Mouse (Mus musculus) layer of hippocampus, adult 2 months (tissue): ENCODE results near the gene Saa3. TPM values are rescaled to one million over a fixed set of nuclear protein-coding genes. Genes with fewer than 3 reads are reported as not detected.
"Not testable (repeated sequence)": the region's sequence is repeated elsewhere in the genome, so short reads cannot be mapped to it uniquely, and the experiment has no call there.

Experiments
- DNase-seq, 2 experiments: peaks; one replicate each; pipeline ENCODE4 v3.0.0; 2022; ENCODE audit warnings: low spot score in 2 of 2
- H3K27ac ChIP-seq: fragments of 200-600 bp; 2 replicates; pipeline ENCODE4 v1.8.1; 2022
- H3K4me3 ChIP-seq: fragments of 200-600 bp; 2 replicates; pipeline ENCODE4 v1.8.1; 2022; ENCODE audit warnings: mild to moderate bottlenecking
- CTCF ChIP-seq: fragments of 200-600 bp; conservative IDR thresholded peaks from 2 replicates; pipeline ENCODE4 v1.8.1; 2022; ENCODE audit warnings: antibody characterized with exemption, mild to moderate bottlenecking, moderate library complexity
- total RNA-seq, 2 experiments: library from RNA; stranded (reverse); gene quantifications; 2 replicates each; pipeline ENCODE4 v1.2.3; 2021

Gene Saa3
- total RNA-seq, 2 experiments from 2014 or later: not detected

DNA sequence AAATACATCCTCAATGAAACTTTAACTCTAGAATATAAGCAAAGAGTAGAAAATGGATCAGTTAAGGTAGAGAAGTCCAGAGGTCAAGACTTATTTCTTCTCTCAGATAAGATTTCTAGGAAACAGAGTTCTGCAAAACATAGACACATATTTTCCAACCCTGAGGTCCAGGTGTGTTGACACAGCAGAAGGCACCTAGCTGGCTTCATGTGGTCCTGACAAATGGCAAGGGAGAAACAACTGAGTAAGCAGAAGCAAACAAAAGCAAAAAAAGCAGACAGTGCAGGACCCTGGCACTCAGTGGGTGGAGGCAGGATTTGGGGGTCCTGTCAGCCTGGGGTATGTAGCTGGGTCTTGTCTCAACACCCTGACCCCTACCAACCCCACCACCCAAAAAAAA, 34.8 kb downstream of the Saa3 start:
- TF ChIP-seq CTCF: no peak
- no peak overlapping the region for H3K4me3 ChIP-seq
- H3K27ac ChIP-seq: no peak overlapping the region
- no peak for DNase-seq

DNA sequence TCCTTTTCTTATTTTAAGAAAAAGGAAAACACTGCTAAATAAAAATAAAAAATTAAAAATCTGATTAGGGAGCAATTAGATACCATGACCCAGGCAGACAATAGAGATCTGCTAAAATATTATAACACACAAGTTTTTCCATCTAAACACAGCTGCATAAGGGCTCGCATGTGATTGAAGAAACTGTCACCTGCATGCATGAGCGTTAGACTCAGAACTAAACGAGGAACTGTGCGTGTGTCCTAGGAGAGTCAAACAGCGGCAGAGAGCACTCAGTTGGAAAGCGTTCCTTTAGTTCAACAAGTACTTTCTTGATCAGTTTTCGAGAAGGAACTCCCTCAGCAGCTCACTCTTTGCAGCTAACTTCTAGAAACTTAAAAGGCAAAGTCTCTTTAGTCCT, 36.5 kb downstream of the Saa3 start:
- not testable (repeated sequence) for DNase-seq, H3K27ac ChIP-seq, H3K4me3 ChIP-seq

- Histone ChIP-seq H3K4me3 (no peak overlapping the region), H3K27ac (no peak overlapping the region)
- no peak for DNase-seq
- no peak for TF ChIP-seq CTCF
Measured at GRCm38 (mm10) chr7:46678417-46678816, 37.1 kb downstream of the Saa3 start.

- no peak for DNase-seq
- Histone ChIP-seq H3K27ac (no peak overlapping the region), H3K4me3 (no peak overlapping the region)
- TF ChIP-seq CTCF: no peak
Measured at GRCm38 (mm10) chr7:46676808-46677360, 38.6 kb downstream of the Saa3 start.

DNA sequence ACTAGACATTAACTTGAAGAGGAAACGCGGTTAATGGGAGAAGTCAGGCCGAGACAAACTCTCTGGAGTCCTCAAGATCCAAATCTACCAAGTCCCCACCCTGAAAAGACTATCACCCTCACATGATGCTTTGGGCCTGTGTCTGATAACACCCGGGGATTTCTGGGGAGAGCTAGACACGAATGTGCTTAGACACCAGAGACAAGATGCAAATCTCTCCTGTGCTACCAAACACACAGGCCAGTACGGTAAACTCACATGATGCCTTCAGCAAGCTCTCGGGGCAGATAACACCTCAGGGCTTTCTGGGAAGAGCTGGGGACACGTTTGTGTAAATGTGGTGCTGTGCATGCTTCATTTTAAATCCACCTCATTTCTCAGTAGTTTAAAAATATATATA, 39.6 kb downstream of the Saa3 start:
- H3K4me3 ChIP-seq: no peak overlapping the region
- no peak for TF ChIP-seq CTCF
- no peak overlapping the region for H3K27ac ChIP-seq
- DNase-seq: no peak

GRCm38 (mm10) chr7:46675061-46675460, 40.4 kb downstream of the Saa3 start:
- Histone ChIP-seq H3K4me3 (no peak overlapping the region), H3K27ac (no peak overlapping the region)
- no peak for TF ChIP-seq CTCF
- peak; percentile 30 to 42 for DNase-seq

- no peak for DNase-seq
- Histone ChIP-seq H3K4me3 (no peak within 1 kb of the TSS), H3K27ac (peak within 1 kb of the TSS; percentile 58; the same call in 1 of the 2 replicates)
- TF ChIP-seq CTCF: no peak
Measured at GRCm38 (mm10) chr7:46672160-46672672, 43.3 kb downstream of the Saa3 start, which contains the start of gene Tph1. Gene Tph1, minus strand, starts transcription at chr7:46672537.

DNA sequence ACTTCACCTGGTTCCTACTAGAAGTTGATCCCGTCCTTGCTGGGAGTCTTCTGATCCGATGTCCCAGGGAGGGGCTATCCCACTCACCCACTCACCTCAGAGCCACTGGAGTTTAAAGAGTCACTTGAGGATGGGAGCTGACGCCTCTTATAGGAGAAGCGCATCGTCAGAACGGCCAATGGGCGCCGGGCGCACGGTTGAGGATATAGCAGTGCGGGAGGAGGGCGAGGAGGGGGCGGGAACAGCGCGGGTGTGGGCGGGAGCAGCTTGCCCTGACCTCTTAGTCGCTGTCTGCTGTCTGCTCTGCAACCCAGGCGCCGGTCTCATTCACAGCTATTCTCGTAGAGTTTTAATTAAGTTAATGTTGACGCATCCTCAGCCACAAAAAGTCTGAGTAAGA, 48.2 kb downstream of the Saa3 start:
- no peak for TF ChIP-seq CTCF
- Histone ChIP-seq H3K27ac (no peak overlapping the region), H3K4me3 (no peak overlapping the region)
- DNase-seq: no peak

DNA sequence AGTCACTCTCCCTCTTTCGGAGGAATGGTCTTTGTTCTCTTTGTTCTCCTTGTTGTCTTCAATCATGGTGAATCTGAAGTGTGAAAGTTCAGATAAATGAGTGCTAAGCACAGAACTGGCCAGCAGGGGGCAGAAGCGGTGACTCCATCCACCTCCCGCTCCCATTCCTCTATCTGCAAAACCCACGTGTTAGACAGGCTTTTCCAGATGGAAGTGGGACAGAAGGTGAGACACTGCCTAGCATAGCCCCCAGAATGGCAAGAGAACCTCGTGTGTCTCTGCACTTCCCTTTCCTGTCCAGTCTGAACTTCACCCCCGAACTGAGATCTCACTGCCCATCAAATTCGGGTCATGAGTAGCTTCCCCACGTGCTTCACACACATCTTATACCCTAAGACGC, 50.3 kb downstream of the Saa3 start:
- no peak overlapping the region for H3K27ac ChIP-seq
- peak in 1 of 2 experiments; percentile 36 for DNase-seq
- TF ChIP-seq CTCF: peak; percentile 82
- H3K4me3 ChIP-seq: no peak overlapping the region

Other genes with a start within 250 kb of the Saa3 start
- 10 to 100 TPM; 47.3 to 54.1 TPM for gene Sergef, start 75.9 kb downstream of the Saa3 start, total RNA-seq
- gene Tph1, start 43.2 kb downstream of the Saa3 start, total RNA-seq: under 1 TPM; 0.44 to 0.61 TPM
- gene Saal1, start 5.0 kb downstream of the Saa3 start, total RNA-seq: 10 to 100 TPM; 11.0 to 11.2 TPM
- not detected for gene Saa4, start 16.9 kb upstream of the Saa3 start, total RNA-seq
- gene Saa1, start 27.3 kb upstream of the Saa3 start, total RNA-seq: not detected
- not detected for gene Saa2, start 36.1 kb upstream of the Saa3 start, total RNA-seq
- gene Hps5, start 80.4 kb upstream of the Saa3 start, total RNA-seq: 10 to 100 TPM; 14.0 to 14.2 TPM
- 10 to 100 TPM; 35.0 to 36.1 TPM for gene Gtf2h1, start 80.4 kb upstream of the Saa3 start, total RNA-seq
- 100 to 1,000 TPM; 280 to 297 TPM for gene Ldha, start 125.8 kb upstream of the Saa3 start, total RNA-seq
- gene Ldhc, start 145.5 kb upstream of the Saa3 start, total RNA-seq: not detected
- 10 to 100 TPM; 75.8 to 77.9 TPM for gene Tsg101, start 204.3 kb upstream of the Saa3 start, total RNA-seq
- gene Uevld, start 242.8 kb upstream of the Saa3 start, total RNA-seq: 10 to 100 TPM; 14.5 to 15.7 TPM